28 mouse cellular contexts compared by ENCODE assay signal in genomic region chr11:75909702-75910429, GRCm38 (mm10). TPM values are rescaled to one million over a fixed set of nuclear protein-coding genes. Genes with fewer than 3 reads are reported as not detected.
A peak's percentile ranks its signal among the peaks of the same experiment; 100 is the strongest.
DNase-seq lines count a peak whose midpoint lies in the region; ATAC-seq lines count a peak whose summit lies in the region.
"Had no signal": no experiment of that assay in that cellular context is flagged by ENCODE, and none has a peak within 500 bp of the region (broad histone marks: within the 10 kb centered on the region; RNA-seq: fewer than 3 reads in every experiment).

No protein-coding gene starts in this region.

- no peak overlapping the region for H3K4me2 ChIP-seq in kidney, embryonic 15.5 days
- H3K4me2 ChIP-seq in midbrain, embryonic 16.5 days (ENCODE audit: low read length): no peak overlapping the region
- H3K4me2 ChIP-seq in midbrain, embryonic 14.5 days (ENCODE audit: low read length): no peak overlapping the region
- H3K4me2 ChIP-seq: embryonic facial prominence, embryonic 12.5 days; heart, embryonic 11.5 days; hindbrain, embryonic 13.5 days; limb, embryonic 13.5 days; liver, embryonic 11.5 days; lung, embryonic 15.5 days; midbrain, embryonic 12.5 days; neural tube, embryonic 12.5 days had no signal

- H3K27ac ChIP-seq in kidney, embryonic 15.5 days: no peak overlapping the region
- no peak overlapping the region for H3K27ac ChIP-seq in midbrain, embryonic 16.5 days (ENCODE audit: low read length)
- no peak overlapping the region for H3K27ac ChIP-seq in midbrain, embryonic 14.5 days (replicated peaks; ENCODE audit: low read depth, low read length)
- H3K27ac ChIP-seq: embryonic facial prominence, embryonic 12.5 days; hindbrain, embryonic 13.5 days; layer of hippocampus, adult 2 months; limb, embryonic 13.5 days; lung, embryonic 15.5 days; midbrain, embryonic 12.5 days; neural tube, embryonic 12.5 days had no signal

- H3K27me3 ChIP-seq in kidney, embryonic 15.5 days: no peaks in the 10 kb centered on the region
- no peaks in the 10 kb centered on the region for H3K27me3 ChIP-seq in midbrain, embryonic 16.5 days (ENCODE audit: control insufficient read depth, insufficient read depth, low read depth, low read length)
- H3K27me3 ChIP-seq in midbrain, embryonic 14.5 days (ENCODE audit: control insufficient read depth, insufficient read depth, low read length): no peaks in the 10 kb centered on the region
- H3K27me3 ChIP-seq: embryonic facial prominence, embryonic 12.5 days; lung, embryonic 15.5 days; midbrain, embryonic 12.5 days; neural tube, embryonic 12.5 days had no signal

- peaks cover 38% of the 10 kb centered on the region for H3K4me1 ChIP-seq in kidney, embryonic 15.5 days
- peaks cover 4% of the 10 kb centered on the region for H3K4me1 ChIP-seq in midbrain, embryonic 16.5 days (ENCODE audit: control insufficient read depth, insufficient read depth, low read length)
- H3K4me1 ChIP-seq in midbrain, embryonic 14.5 days (ENCODE audit: control insufficient read depth, insufficient read depth, low read length): peaks cover under 1% of the 10 kb centered on the region; the same call in 1 of the 2 replicates

- 85% methylated on average over 9 of the region's 9 CpGs for WGBS in kidney, embryonic 15.5 days
- 59% methylated on average over 9 of the region's 9 CpGs for WGBS in midbrain, embryonic 16.5 days
- WGBS in midbrain, embryonic 14.5 days: 77% methylated on average over 9 of the region's 9 CpGs

- H3K9ac ChIP-seq in kidney, embryonic 15.5 days: no peak overlapping the region
- no peak overlapping the region for H3K9ac ChIP-seq in midbrain, embryonic 16.5 days (ENCODE audit: low read depth, low read length)
- no peak overlapping the region for H3K9ac ChIP-seq in midbrain, embryonic 14.5 days (replicated peaks; ENCODE audit: low read length)
- H3K9ac ChIP-seq: embryonic facial prominence, embryonic 12.5 days; hindbrain, embryonic 13.5 days; limb, embryonic 13.5 days; lung, embryonic 15.5 days; midbrain, embryonic 12.5 days; neural tube, embryonic 12.5 days had no signal

- no peaks in the 10 kb centered on the region for H3K9me3 ChIP-seq in kidney, embryonic 15.5 days (replicated peaks)
- no peaks in the 10 kb centered on the region for H3K9me3 ChIP-seq in midbrain, embryonic 16.5 days (replicated peaks; ENCODE audit: control insufficient read depth, low read length, poor library complexity, severe bottlenecking)
- no peaks in the 10 kb centered on the region for H3K9me3 ChIP-seq in midbrain, embryonic 14.5 days (ENCODE audit: control insufficient read depth, low read length)
- H3K9me3 ChIP-seq: hindbrain, embryonic 13.5 days; lung, embryonic 15.5 days had no signal

- H3K36me3 ChIP-seq in kidney, embryonic 15.5 days: 0 out of 2 replicates have a peak, but pooled peaks cover 3% of the 10 kb centered on the region
- H3K36me3 ChIP-seq in midbrain, embryonic 16.5 days (ENCODE audit: control insufficient read depth, insufficient read depth, low read length): no peaks in the 10 kb centered on the region
- H3K36me3 ChIP-seq in midbrain, embryonic 14.5 days (ENCODE audit: control insufficient read depth, insufficient read depth, low read length): no peaks in the 10 kb centered on the region
- H3K36me3 ChIP-seq: embryonic facial prominence, embryonic 12.5 days; hindbrain, embryonic 13.5 days; limb, embryonic 13.5 days; lung, embryonic 15.5 days; midbrain, embryonic 12.5 days; neural tube, embryonic 12.5 days had no signal

- no peak for ATAC-seq in kidney, embryonic 15.5 days (replicated peaks; ENCODE audit: low FRiP score)
- ATAC-seq in midbrain, embryonic 16.5 days: 0 out of 2 replicates have a peak, but pooled peaks have one; percentile 32
- ATAC-seq in midbrain, embryonic 14.5 days (ENCODE audit: low FRiP score, low TSS enrichment): no peak
- ATAC-seq: CD4-positive, CD25-positive, alpha-beta regulatory T cell, adult 4 months; forebrain, embryonic 14.5 days; inflammation-experienced regulatory T-cells, adult 6 months had no signal

- no peak overlapping the region for H3K4me3 ChIP-seq in kidney, embryonic 15.5 days (replicated peaks)
- no peak overlapping the region for H3K4me3 ChIP-seq in midbrain, embryonic 16.5 days (ENCODE audit: low read depth, low read length)
- no peak overlapping the region for H3K4me3 ChIP-seq in midbrain, embryonic 14.5 days (replicated peaks; ENCODE audit: low read depth, low read length)
- H3K4me3 ChIP-seq: embryonic facial prominence, embryonic 12.5 days; hindbrain, embryonic 13.5 days; layer of hippocampus, adult 2 months; limb, embryonic 13.5 days; lung, embryonic 15.5 days; midbrain, embryonic 12.5 days; myocyte; neural tube, embryonic 12.5 days had no signal

- peak; percentile 48 for DNase-seq in kidney, adult 11 months
- DNase-seq in midbrain, embryonic 14.5 days: no peak
- peak; percentile 51 for DNase-seq in kidney, postnatal 10 days
- no peak for DNase-seq in embryo, embryonic 10.5 days (ENCODE audit: low spot score)
- no peak for DNase-seq in lung, postnatal 4 days
- DNase-seq: cerebellum, adult 8-10 months; cerebellum, postnatal 36 days; embryo, embryonic 11 days; gastrocnemius, postnatal 25 days; heart, adult 18-20 months; heart, postnatal 4 days; thymus, adult 2 months; thymus, postnatal 36 days had no signal

RNA-seq across cellular contexts. Expression of gene Rph3al, which starts 28.4 kb away (rescaled TPM):
- 13.8 and 14.5 TPM in 2 replicates for polyA plus RNA-seq in kidney, embryonic 15.5 days (2015; fragmentation: Nextera tagmentation; extraction: Ambion mirVana)
- polyA plus RNA-seq in midbrain, embryonic 16.5 days (2015; fragmentation: Nextera tagmentation; extraction: Ambion mirVana): 3.4 and 4.9 TPM in 2 replicates
- polyA plus RNA-seq in midbrain, embryonic 14.5 days (2014; fragmentation: Nextera tagmentation; extraction: Ambion mirVana): 1.6 and 2.3 TPM in 2 replicates

Comparison
In these comparisons a context has a peak if more than half of its experiments do, and no peak if none do; other contexts are left out.
1. DNase-seq: peak in kidney, adult 11 months (single experiment) and kidney, postnatal 10 days (single experiment); none in midbrain, embryonic 14.5 days (single experiment), embryo, embryonic 10.5 days (single experiment) and lung, postnatal 4 days (0 of 2).